Mouse (Mus musculus): ENCODE measurements around the gene Bcas1.

DNA sequence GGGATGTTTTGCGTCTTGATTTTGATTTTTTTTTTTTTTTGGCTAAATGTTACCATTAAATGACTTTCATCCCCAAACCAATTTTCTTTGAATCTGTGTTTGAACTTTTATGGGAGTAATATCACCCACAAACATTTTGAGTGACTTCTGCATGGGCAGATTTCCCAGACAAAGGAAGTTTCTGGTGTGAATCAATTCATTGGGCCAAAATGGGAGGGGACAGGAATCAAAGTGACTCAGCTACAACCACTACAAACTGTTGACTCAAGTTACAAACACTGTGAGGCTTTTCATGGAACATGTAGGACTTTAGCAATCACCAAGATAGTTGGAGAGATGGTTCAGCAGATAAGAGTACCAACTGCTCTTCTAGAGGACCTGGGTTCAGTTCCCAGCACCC, 42.9 kb downstream of the Bcas1 start:
- TF ChIP-seq CTCF (IDR thresholded peaks at IDR 0.05; ENCODE audit: extremely low read depth, insufficient read depth, low read length) (no peak), POLR2A (IDR thresholded peaks at IDR 0.05; ENCODE audit: extremely low read depth, insufficient read depth, low read length) (no peak)

Measured in cortical plate, adult 2 months (tissue).